Comparison of ENCODE assay signal across 10 mouse cellular contexts in genomic region chr8:120308131-120308530, GRCm38 (mm10).
DNase-seq lines count a peak whose midpoint lies in the region; ATAC-seq and TF ChIP-seq lines count a peak whose summit lies in the region.
"Had no signal": no experiment of that assay in that cellular context is flagged by ENCODE, and none has a peak within 500 bp of the region (broad histone marks: within the 10 kb centered on the region; RNA-seq: fewer than 3 reads in every experiment).

No protein-coding gene starts in this region.

- H3K4me3 ChIP-seq in cerebellum, adult 2 months (replicated peaks; ENCODE audit: insufficient read depth, low read depth, low read length), result no peak overlapping the region
- H3K4me3 ChIP-seq in forebrain, postnatal 0 days (ENCODE audit: low read depth, low read length), result no peak overlapping the region
- H3K4me3 ChIP-seq in midbrain, embryonic 15.5 days, result no peak overlapping the region

- 25% methylated on average over 8 of the region's 8 CpGs for WGBS in cerebellum, adult 2 months
- WGBS in forebrain, postnatal 0 days, result 46% methylated on average over 8 of the region's 8 CpGs
- WGBS in midbrain, embryonic 15.5 days, result 33% methylated on average over 8 of the region's 8 CpGs

- no peaks in the 10 kb centered on the region for H3K36me3 ChIP-seq in forebrain, postnatal 0 days (ENCODE audit: insufficient read depth)
- no peaks in the 10 kb centered on the region for H3K36me3 ChIP-seq in midbrain, embryonic 15.5 days (replicated peaks)

- no peak for TF ChIP-seq CTCF in cerebellum, adult 2 months (IDR thresholded peaks at IDR 0.05; ENCODE audit: borderline replicate concordance, insufficient read depth, low read depth, low read length)
- TF ChIP-seq CTCF in brain, embryonic 14.5 days (IDR thresholded peaks at IDR 0.05; ENCODE audit: borderline replicate concordance, extremely low read depth, insufficient read depth, insufficient read length), result no peak
- no peak for TF ChIP-seq CTCF in forebrain, postnatal 0 days (IDR thresholded peaks at IDR 0.05; ENCODE audit: low read depth)

- TF ChIP-seq POLR2A in cerebellum, adult 2 months (IDR thresholded peaks at IDR 0.05; ENCODE audit: borderline replicate concordance, insufficient read depth, low read length), result no peak
- no peak for TF ChIP-seq POLR2A in brain, embryonic 14.5 days (IDR thresholded peaks at IDR 0.05; ENCODE audit: borderline replicate concordance, extremely low read depth, insufficient read depth, insufficient read length, poor library complexity, severe bottlenecking)

- H3K27ac ChIP-seq in cerebellum, adult 2 months (ENCODE audit: insufficient read depth, low read length), result no peak overlapping the region; the same call in 1 of the 2 replicates
- peak overlapping the region; percentile 29; the same call in 1 of the 2 replicates for H3K27ac ChIP-seq in forebrain, postnatal 0 days (ENCODE audit: low read depth, low read length)
- H3K27ac ChIP-seq in midbrain, embryonic 15.5 days, result peak overlapping the region; percentile 69

- no peaks in the 10 kb centered on the region for H3K9me3 ChIP-seq in forebrain, postnatal 0 days (ENCODE audit: low read length)
- H3K9me3 ChIP-seq in midbrain, embryonic 15.5 days, result no peaks in the 10 kb centered on the region

- peak; percentile 58 to 60 for DNase-seq in cerebellum, adult 2 months
- no peak for DNase-seq in cerebellum, adult 9-11 months
- peak; percentile 54 for DNase-seq in brain, embryonic 14.5 days (ENCODE audit: low read depth)
- DNase-seq in forebrain, postnatal 0 days, result no peak
- DNase-seq in testis, postnatal 14 days (ENCODE audit: low spot score), result no peak
- no peak for DNase-seq in lung, postnatal 4 days
- DNase-seq in lung, postnatal 25 days (ENCODE audit: low spot score), result no peak
- DNase-seq: B cell, adult 2 months; spleen, adult 18-20 months had no signal

- no peaks in the 10 kb centered on the region for H3K27me3 ChIP-seq in cerebellum, adult 2 months (ENCODE audit: control insufficient read depth, insufficient read depth, low read length)
- no peaks in the 10 kb centered on the region for H3K27me3 ChIP-seq in forebrain, postnatal 0 days (ENCODE audit: insufficient read depth, low read length)
- 0 out of 2 replicates have a peak, but pooled peaks cover 4% of the 10 kb centered on the region for H3K27me3 ChIP-seq in midbrain, embryonic 15.5 days (replicated peaks)

- H3K9ac ChIP-seq in forebrain, postnatal 0 days, result no peak overlapping the region
- no peak overlapping the region for H3K9ac ChIP-seq in midbrain, embryonic 15.5 days

- no peak for ATAC-seq in forebrain, postnatal 0 days
- no peak for ATAC-seq in midbrain, embryonic 15.5 days (replicated peaks)

- no peak overlapping the region for H3K4me2 ChIP-seq in forebrain, postnatal 0 days (ENCODE audit: low read depth)
- H3K4me2 ChIP-seq in midbrain, embryonic 15.5 days, result no peak overlapping the region

- peaks cover 49% of the 10 kb centered on the region for H3K4me1 ChIP-seq in cerebellum, adult 2 months (ENCODE audit: control insufficient read depth, insufficient read depth, low read length)
- peaks cover 40% of the 10 kb centered on the region for H3K4me1 ChIP-seq in forebrain, postnatal 0 days (ENCODE audit: insufficient read depth)
- peaks cover 60% of the 10 kb centered on the region for H3K4me1 ChIP-seq in midbrain, embryonic 15.5 days

Comparison
In these comparisons a context has a peak if more than half of its experiments do, and no peak if none do; other contexts are left out.
1. DNase-seq: peak in cerebellum, adult 2 months (2 of 2) and brain, embryonic 14.5 days (single experiment); none in cerebellum, adult 9-11 months (single experiment), forebrain, postnatal 0 days (single experiment), testis, postnatal 14 days (single experiment), lung, postnatal 4 days (0 of 2) and lung, postnatal 25 days (single experiment).